Mouse (Mus musculus) embryonic facial prominence, embryonic 13.5 days (tissue): ENCODE measurements around the gene Defa21. TPM values are rescaled to one million over a fixed set of nuclear protein-coding genes. Genes with fewer than 3 reads are reported as not detected.

ENCODE experiments used
- polyA plus RNA-seq: library from polyadenylated mRNA; unstranded; fragments of >200 nt; fragmentation: Nextera tagmentation; extraction: Ambion mirVana; gene quantifications from 2 replicates; pipeline ENCODE4 v1.2.1, GENCODE M21; 2015

Defa21 gene
- polyA plus RNA-seq, 1 experiment from 2014 or later, result not detected

Other genes starting within 250 kb of the Defa21 start
- not detected in 2 replicates for gene Defb33, start 132.9 kb upstream of the Defa21 start, polyA plus RNA-seq
- not detected in 2 replicates for gene Gm15056, start 122.9 kb upstream of the Defa21 start, polyA plus RNA-seq
- not detected in 2 replicates for gene Gm6040, start 103.5 kb upstream of the Defa21 start, polyA plus RNA-seq
- gene AY761185, start 80.8 kb upstream of the Defa21 start, polyA plus RNA-seq, result not detected in 2 replicates
- not detected in 2 replicates for gene Defa23, start 29.5 kb downstream of the Defa21 start, polyA plus RNA-seq
- gene Defa35, start 39.5 kb downstream of the Defa21 start, polyA plus RNA-seq, result not detected in 2 replicates
- not detected in 2 replicates for gene Defa25, start 58.9 kb downstream of the Defa21 start, polyA plus RNA-seq
- gene Gm14851, start 70.5 kb downstream of the Defa21 start, polyA plus RNA-seq, result not detected in 2 replicates
- gene Defa30, start 109.1 kb downstream of the Defa21 start, polyA plus RNA-seq, result not detected in 2 replicates
- gene Defa22, start 136.7 kb downstream of the Defa21 start, polyA plus RNA-seq, result 1.8 TPM in 1 of 2 replicates, not detected in the other
- gene Defa31, start 166.1 kb downstream of the Defa21 start, polyA plus RNA-seq, result not detected in 2 replicates
- not detected in 2 replicates for gene Gm15293, start 176.0 kb downstream of the Defa21 start, polyA plus RNA-seq
- gene Gm15292, start 224.2 kb downstream of the Defa21 start, polyA plus RNA-seq, result not detected in 2 replicates